8 mouse cellular contexts compared by ENCODE assay signal in the genomic region with DNA sequence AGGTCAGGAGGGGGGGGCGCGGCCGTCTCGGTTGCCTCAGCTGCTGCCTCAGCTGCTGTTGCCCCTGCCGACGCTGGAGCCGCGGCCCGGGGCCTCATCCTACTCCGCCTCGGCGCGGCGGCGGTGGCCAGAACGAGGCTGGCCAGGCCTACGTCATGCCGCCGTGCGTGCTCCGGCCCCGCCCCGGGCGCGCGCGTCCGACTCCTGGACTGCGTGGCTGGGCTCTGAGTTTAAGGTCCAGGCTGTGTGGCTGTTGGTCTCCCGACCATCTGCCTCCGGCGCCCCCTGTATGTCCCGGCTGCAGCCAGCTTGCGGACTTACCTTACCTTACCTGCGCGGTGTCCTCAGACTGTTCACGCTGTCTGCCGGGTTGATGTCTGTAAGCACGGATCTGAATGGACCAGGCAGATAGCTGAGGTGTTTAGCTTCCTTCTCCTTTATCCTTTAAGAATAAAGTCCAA. TPM values are rescaled to one million over a fixed set of nuclear protein-coding genes. Genes with fewer than 3 reads are reported as not detected.
A peak's percentile ranks its signal among the peaks of the same experiment; 100 is the strongest.
DNase-seq lines count a peak whose midpoint lies in the region; ATAC-seq lines count a peak whose summit lies in the region.

No protein-coding gene starts in this region.

- no peaks in the 10 kb centered on the region for H3K27me3 ChIP-seq in heart, embryonic 14.5 days (ENCODE audit: control insufficient read depth, insufficient read depth, low read length)
- peaks cover 7% of the 10 kb centered on the region for H3K27me3 ChIP-seq in liver, embryonic 13.5 days
- no peaks in the 10 kb centered on the region for H3K27me3 ChIP-seq in stomach, embryonic 16.5 days (ENCODE audit: control insufficient read depth, insufficient read depth, low read length)

- peaks cover 13% of the 10 kb centered on the region for H3K36me3 ChIP-seq in heart, embryonic 14.5 days (ENCODE audit: control insufficient read depth, insufficient read depth, low read length)
- peaks cover 13% of the 10 kb centered on the region for H3K36me3 ChIP-seq in liver, embryonic 13.5 days
- H3K36me3 ChIP-seq in stomach, embryonic 16.5 days (ENCODE audit: control insufficient read depth, insufficient read depth, low read length) = 0 out of 2 replicates have a peak, but pooled peaks cover 5% of the 10 kb centered on the region

- H3K4me2 ChIP-seq in heart, embryonic 14.5 days (ENCODE audit: low read length) = peak overlapping the region; percentile 77
- H3K4me2 ChIP-seq in liver, embryonic 13.5 days = peak overlapping the region; percentile 70
- H3K4me2 ChIP-seq in stomach, embryonic 16.5 days (ENCODE audit: low read depth, low read length) = peak overlapping the region; percentile 69

- H3K27ac ChIP-seq in heart, embryonic 14.5 days (replicated peaks in 1 of 2; ENCODE audit: control insufficient read depth in 1 of 2, insufficient read depth in 1 of 2, low read depth in 2 of 2, low read length in 2 of 2) = peak overlapping the region; percentile 95 to 97
- peak overlapping the region; percentile 96 for H3K27ac ChIP-seq in liver, embryonic 13.5 days
- H3K27ac ChIP-seq in stomach, embryonic 16.5 days (ENCODE audit: low read length) = peak overlapping the region; percentile 91

- peak; percentile 82 for DNase-seq in CD4-positive helper T cell, adult 2 months (ENCODE audit: low read depth, low spot score)
- peak; percentile 67 for DNase-seq in brain, embryonic 18.5 days (ENCODE audit: low read depth, low spot score)
- peak; percentile 96 for DNase-seq in kidney, postnatal 14 days
- DNase-seq in liver, embryonic 13.5 days = peak; percentile 86
- peak; percentile 94 for DNase-seq in neural tube, embryonic 10.5 days (ENCODE audit: extremely low spot score, low spot score)

- 1% methylated on average over 30 of the region's 39 CpGs for WGBS in heart, embryonic 14.5 days
- under 1% methylated on average over 36 of the region's 39 CpGs for WGBS in liver, embryonic 13.5 days (ENCODE audit: insufficient replicate concordance)
- under 1% methylated on average over 37 of the region's 39 CpGs for WGBS in stomach, embryonic 16.5 days

- H3K9me3 ChIP-seq in heart, embryonic 14.5 days (ENCODE audit: control insufficient read depth, low read length) = no peaks in the 10 kb centered on the region
- no peaks in the 10 kb centered on the region for H3K9me3 ChIP-seq in liver, embryonic 13.5 days (replicated peaks)
- no peaks in the 10 kb centered on the region for H3K9me3 ChIP-seq in stomach, embryonic 16.5 days (replicated peaks; ENCODE audit: control insufficient read depth, low read length)

- peak overlapping the region; percentile 97 for H3K9ac ChIP-seq in heart, embryonic 14.5 days (ENCODE audit: low read length)
- H3K9ac ChIP-seq in liver, embryonic 13.5 days = peak overlapping the region; percentile 100
- H3K9ac ChIP-seq in stomach, embryonic 16.5 days (ENCODE audit: low read length) = peak overlapping the region; percentile 100

- H3K4me3 ChIP-seq in heart, embryonic 14.5 days (ENCODE audit: control insufficient read depth in 1 of 2, insufficient read depth in 1 of 2, low read depth in 1 of 2, low read length in 2 of 2) = peak overlapping the region; percentile 64 to 99
- peak overlapping the region; percentile 96 for H3K4me3 ChIP-seq in liver, embryonic 13.5 days (replicated peaks)
- peak overlapping the region; percentile 94 for H3K4me3 ChIP-seq in stomach, embryonic 16.5 days (replicated peaks; ENCODE audit: low read length)

- H3K4me1 ChIP-seq in heart, embryonic 14.5 days (ENCODE audit: control insufficient read depth in 2 of 2, insufficient read depth in 2 of 2, low read length in 2 of 2) = peaks cover 0 to 8% of the 10 kb centered on the region in 2 experiments; a peak in 3 of 4 replicates
- peaks cover 39% of the 10 kb centered on the region for H3K4me1 ChIP-seq in liver, embryonic 13.5 days (replicated peaks)
- peaks cover 13% of the 10 kb centered on the region for H3K4me1 ChIP-seq in stomach, embryonic 16.5 days (ENCODE audit: control insufficient read depth, insufficient read depth, low read length)

- peak; percentile 93 for ATAC-seq in erythroid progenitor cell, adult 5-6 weeks (replicated peaks; ENCODE audit: low FRiP score, poor library complexity, severe bottlenecking)
- peak; percentile 99 for ATAC-seq in heart, embryonic 14.5 days (ENCODE audit: insufficient number of reproducible peaks, insufficient read depth, low FRiP score, low read depth)
- peak; percentile 96 for ATAC-seq in liver, embryonic 13.5 days (ENCODE audit: low read depth)
- peak; percentile 99 for ATAC-seq in stomach, embryonic 16.5 days (ENCODE audit: insufficient read depth, low FRiP score)

RNA-seq across cellular contexts. Expression of a gene that starts 7.9 kb away (rescaled TPM):
- total RNA-seq in erythroid progenitor cell, adult 5-6 weeks (2015; ENCODE audit: low replicate concordance) = 74.2 and 78.9 TPM in 2 replicates
- 87.3 and 96.1 TPM in 2 replicates for total RNA-seq in erythroid progenitor cell, adult 5-6 weeks (2017; ENCODE audit: low replicate concordance)
- polyA plus RNA-seq in heart, embryonic 14.5 days (2014; fragmentation: Nextera tagmentation; extraction: Ambion mirVana) = 74.2 and 76.8 TPM in 2 replicates
- polyA plus RNA-seq in liver, embryonic 13.5 days (2015; fragmentation: Nextera tagmentation; extraction: Ambion mirVana) = 30.5 and 31.1 TPM in 2 replicates
- 23.4 and 23.6 TPM in 2 replicates for polyA plus RNA-seq in stomach, embryonic 16.5 days (2015; fragmentation: Nextera tagmentation; extraction: Ambion mirVana)

RNA-seq across cellular contexts. Expression of a gene that starts 54.5 kb away (rescaled TPM):
- not detected in 2 replicates for total RNA-seq in erythroid progenitor cell, adult 5-6 weeks (2015; ENCODE audit: low replicate concordance)
- total RNA-seq in erythroid progenitor cell, adult 5-6 weeks (2017; ENCODE audit: low replicate concordance) = not detected in 2 replicates
- not detected in 2 replicates for polyA plus RNA-seq in heart, embryonic 14.5 days (2014; fragmentation: Nextera tagmentation; extraction: Ambion mirVana)
- polyA plus RNA-seq in liver, embryonic 13.5 days (2015; fragmentation: Nextera tagmentation; extraction: Ambion mirVana) = not detected in 2 replicates
- polyA plus RNA-seq in stomach, embryonic 16.5 days (2015; fragmentation: Nextera tagmentation; extraction: Ambion mirVana) = not detected in 2 replicates

Comparison
In these comparisons a context has a peak if more than half of its experiments do, and no peak if none do; other contexts are left out.
1. Peak in every context shown above with its lines: DNase-seq, ATAC-seq, H3K4me3 ChIP-seq and H3K27ac ChIP-seq.